Mouse (Mus musculus): Measurements from ENCODE around the gene Rint1.

Rint1 gene

DNA sequence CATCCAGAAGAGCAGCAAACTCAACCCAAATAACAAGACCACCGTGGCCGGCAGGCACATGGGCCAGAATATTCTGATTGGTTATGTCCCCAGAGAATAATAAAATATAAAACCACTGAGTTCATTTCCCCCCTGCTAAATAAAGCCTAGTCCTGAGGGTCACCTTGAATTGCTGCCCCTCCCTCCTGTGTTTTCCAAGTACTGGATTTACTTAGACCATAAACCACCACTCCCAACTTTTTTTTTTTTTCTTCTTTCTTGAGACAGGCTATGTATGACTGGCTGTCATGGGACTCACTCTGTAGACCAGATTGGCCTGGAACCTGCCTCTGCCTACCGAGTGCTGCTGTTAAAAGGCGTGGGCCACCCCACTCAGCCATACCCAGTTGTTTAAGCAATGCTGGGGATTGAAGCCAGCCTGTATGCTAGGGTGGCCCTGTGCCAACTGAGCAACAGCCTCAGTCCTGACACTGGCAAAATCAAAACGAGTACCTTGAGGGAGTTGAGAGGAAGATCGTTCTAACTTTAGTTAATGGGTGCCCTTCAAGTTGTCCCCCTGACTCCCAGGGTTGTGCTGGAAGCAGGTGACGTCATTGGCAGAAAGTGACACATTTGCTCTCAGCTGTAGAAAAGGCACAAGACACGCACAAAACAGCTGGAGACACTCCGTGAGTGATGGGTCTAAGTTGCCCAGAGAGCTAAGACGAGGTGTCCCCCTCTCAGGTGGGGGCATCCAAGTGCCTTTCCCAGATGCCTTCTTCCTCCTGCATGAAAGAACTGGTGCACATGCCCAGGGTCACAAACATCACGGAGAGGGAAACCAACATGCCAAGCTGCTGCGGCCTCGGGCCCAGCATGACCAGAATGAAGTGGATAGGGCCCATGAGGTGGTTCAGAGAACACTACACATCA is 76.8 kb downstream of the Rint1 start:
- no peak for DNase-seq (ENCODE audit: inconsistent ontology term)

DNA sequence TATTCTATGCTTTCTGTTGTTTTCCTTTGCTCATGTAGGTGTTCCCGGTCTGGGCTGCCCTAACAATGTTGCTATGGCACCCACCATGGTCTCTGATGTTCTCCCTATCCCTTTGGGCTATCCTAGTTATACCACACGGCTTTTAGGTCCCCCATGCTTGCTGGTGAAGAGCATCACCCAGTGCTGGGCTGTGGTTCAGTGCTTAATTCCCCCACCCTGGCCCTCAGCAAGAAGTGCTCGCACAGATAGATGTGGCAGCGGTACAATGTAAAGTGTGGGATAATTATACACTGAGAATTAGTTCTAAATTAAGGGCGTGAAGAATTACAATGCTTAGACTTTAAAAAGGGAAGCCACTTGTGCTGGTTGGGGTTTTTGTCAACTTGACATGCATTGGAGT is 78.4 kb downstream of the Rint1 start:
- no peak for DNase-seq (ENCODE audit: inconsistent ontology term)
